Mouse (Mus musculus): ENCODE results near the gene Pvalb.

The Pvalb gene

DNA sequence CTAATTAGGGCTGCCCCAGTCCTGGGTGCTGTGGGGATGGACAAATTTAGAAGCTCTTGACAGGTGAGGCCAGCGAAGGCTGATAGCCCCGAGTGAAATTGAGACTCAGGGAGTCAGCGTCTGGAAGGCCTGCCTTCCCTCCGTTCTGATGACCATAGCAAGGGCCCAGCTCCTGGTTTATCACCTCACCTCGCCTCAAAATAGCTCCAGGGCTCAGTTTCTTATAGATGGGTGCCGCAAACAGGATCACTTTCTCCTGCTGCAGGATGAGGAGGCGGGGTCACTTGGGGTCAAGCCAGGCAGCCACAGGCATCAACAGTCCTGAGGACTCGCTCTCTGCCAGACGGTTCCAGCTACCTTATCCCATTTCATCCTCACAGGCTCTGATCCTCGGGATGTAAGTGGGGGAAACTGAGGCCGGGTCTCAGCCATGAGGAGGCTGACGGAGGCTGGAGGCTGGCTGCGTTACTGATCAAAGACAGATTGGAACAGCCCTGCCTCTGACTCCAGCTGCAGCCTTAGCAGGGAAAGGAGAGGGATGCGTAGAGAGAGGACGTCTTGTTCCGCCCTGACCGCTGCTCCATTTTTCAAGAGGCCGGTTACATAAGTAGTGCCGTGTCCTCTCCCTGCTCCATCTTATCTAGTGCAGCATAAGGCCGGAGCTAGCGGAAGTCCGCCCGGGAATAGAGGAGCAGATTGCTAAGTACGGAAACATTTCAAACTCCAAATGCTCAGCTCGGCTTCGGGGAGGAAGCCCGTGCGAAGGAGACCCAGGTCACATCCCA lies 10.9 kb downstream of the Pvalb start:
- DNase-seq (ENCODE audit: low spot score), result no peak

DNA sequence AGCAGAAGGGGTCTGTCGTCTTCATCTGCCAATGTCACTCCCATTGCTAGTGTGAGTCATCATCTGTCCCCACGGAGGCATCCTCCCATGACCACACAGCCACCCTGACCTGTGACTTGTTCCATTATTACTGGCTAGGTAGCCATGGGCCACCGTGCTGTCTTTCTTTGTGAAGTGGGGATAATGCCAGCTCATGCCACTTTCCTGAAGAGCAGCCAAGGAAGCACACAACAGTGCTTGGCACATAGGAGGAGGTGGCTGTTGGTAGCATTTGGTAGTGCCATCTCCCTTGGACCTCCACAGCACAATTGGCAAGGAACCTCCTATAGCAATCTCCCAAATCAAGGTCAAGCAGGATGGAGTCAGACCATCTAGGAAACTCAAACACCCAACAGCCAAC lies 11.9 kb downstream of the Pvalb start:
- no peak for DNase-seq (ENCODE audit: low spot score)

DNA sequence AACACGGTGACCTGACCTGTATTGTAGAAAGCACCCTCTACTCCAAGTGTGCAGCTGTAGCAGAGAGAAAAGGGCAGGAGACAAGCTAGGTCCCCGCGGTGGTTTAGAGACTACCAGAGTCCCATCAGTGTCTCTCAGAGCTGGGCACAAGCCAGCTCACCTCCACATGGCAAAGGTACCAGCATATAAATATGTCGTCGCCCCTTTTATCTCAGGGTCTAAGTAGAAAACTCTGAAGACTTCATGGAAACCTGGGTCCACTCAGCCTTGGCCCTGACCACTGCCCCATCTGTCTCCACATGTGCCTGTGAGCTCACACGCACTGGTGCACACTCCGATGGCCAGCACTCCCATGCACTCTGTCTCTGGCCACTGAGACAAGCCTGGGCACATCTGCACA lies 16.6 kb downstream of the Pvalb start:
- DNase-seq (ENCODE audit: low spot score), result no peak

DNA sequence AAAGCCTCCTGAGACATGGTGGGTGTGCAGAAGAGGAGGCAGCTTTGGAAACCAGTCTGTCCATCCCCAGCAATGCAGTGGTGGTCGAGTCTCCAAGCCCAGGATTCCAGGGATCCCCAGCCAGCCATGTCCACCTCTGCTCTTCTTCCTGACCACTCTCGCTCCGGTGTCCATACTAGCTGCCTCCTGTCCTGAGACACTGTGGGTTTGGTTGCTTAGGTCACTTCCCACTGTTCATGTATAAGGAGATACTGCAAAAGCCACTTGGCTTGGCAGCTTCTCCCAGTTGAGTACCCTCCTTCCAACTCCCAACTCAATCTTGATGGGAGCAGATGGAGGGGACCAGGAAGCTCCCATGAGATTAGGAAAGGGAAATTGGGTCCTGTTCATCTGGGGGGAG lies 17.7 kb downstream of the Pvalb start:
- DNase-seq (ENCODE audit: low spot score), result no peak

DNA sequence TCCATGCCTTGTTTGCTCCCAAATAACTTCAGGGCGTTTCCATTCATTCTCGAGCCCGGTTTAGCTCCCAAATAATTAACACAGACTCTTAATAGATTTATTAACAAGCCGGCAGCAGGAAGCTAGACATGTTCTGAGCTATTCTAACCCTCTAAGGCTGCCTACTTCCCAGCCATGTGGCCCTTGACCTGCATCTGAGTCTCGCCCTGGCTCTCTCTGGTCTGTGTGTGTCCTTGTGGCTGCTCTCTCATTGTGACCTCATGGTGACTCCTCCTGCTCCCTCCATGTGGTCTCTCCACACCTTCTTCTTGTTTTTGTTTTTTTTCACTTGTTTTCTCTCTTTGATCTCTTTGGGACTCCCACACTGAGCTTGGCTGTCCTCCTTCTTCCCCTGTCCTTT lies 19.3 kb downstream of the Pvalb start:
- DNase-seq (ENCODE audit: low spot score), result no peak

DNA sequence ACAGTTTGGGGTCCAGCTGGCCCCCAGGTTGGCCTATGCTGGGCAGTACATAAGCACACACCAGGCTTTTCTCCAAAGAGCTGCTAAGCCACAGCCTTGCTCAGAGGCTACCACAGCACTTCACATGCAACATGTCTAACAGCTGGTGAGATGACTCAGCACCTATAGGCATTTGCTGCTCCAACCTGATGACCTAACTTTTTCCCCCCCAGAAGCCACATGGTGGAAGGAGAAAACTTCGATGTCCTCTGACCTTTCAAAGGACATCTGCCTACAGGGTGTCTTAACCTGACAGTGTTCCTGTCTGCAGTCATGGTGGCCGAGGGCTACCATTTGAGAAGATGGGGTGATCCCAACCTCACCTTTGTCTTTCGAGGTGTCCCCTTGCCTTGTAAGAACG lies 20.6 kb downstream of the Pvalb start:
- no peak for DNase-seq (ENCODE audit: low spot score)

DNA sequence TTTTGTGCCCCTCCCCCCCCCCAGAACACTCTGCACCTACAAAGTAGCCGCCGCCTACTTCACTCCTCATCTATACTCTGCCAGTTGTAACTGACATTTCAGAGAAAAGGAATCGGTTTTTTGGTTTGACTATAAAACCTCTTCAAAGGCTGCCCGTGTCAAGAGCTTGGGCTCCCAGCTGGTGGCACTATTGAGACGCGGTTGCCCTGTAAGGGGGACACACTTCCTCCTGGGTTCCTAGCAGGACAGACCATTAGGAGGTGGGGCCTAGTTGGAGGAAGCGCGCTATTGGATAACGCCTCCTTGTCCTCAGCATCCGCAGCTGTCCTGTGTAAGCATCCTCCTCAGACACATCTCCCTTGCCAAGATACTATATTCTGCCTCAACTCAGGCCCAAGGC lies 21.3 kb downstream of the Pvalb start:
- peak; percentile 57 for DNase-seq (ENCODE audit: low spot score)

DNA sequence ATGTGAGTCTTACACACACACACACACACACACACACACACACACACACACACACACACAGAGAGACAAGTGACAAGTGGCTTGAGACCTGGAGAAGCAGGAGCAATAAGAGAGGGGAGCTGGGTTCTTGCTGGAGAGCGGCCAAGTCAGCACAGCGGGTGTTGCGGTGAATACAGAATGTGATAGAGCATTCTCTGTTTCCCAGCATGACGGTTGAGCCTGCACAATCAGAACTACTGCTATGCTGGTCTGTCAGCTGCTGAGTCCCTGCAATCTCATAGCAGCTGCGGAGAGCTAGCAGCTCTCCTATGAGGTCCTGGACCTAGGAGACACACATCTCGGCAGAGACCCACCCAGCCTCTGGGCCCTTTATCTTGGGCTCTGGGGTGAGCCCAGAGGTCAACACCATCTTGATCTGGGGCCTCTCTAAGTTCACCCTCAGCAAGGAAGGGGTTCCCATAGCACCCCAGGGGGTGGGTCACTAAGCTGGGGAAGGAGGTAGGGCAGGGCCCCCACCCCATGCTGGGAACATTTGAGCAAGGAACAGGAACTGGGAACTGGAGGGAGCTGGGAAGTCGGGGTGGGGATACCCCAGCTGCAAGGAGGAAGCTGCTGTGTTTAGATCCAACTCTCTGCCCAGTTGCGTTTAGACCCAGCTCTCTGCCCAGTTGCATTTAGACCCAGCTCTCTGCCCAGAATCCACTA lies 24.3 kb downstream of the Pvalb start:
- peak; percentile 67 for DNase-seq (ENCODE audit: low spot score)

DNA sequence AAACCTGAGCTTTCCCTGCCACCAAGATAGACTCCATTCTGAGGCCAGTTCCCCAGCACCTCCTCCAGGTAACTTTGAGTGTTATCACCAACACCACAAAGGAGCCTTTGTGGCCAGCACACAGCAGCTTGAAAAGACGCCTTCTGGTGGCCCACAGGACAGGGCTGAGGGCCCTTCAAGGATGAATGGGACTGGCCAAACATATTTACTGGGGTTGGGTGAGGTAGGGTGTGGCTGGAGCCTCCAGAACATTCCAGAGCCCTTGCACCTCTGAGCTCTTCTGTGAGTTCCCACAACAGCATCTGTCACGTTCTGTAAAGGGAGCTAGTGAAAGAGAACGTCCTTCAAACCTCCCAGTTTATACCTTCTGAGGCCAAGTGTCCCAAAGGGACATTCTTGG lies 26.4 kb downstream of the Pvalb start:
- DNase-seq (ENCODE audit: low spot score), result no peak

DNA sequence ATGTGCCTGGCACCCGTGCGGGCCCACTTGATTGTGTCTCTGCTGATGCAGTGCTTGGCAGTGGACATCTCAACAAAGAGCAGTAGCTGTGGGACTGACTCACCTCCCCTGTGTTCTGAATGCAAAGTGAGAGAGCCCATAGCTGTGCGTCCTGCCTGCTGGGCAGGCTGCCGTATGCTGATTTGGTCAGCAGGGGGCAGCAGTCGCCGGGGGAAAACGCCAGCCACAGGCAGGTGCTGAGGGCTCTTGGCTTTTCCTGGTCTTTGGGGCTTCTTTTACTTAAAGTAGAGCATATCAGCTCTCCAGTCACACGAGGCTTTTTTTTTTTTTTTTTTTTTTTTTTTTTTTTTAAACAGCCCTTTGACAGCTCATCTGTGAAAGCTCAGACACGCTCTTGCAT lies 27.8 kb downstream of the Pvalb start:
- DNase-seq (ENCODE audit: low spot score), result peak; percentile 84

DNA sequence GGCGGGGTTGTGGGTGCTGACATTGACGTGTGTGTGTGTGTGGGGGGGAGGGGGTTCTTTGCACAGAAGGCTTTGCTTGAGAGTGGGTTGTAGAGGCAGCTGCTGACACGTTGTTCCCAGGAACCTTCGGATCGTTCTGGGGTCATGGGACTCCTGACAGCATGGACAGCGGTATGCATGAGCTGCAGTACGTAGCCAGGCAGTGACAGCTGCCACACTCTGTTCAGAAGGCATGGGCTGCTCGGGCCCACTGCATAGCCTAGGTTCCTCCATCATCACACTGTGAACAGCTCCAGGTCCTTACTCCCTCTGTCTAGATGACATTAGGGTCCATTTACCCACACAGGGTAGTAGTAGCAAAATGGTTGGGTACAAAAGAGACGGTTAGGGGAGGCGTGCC lies 28.9 kb downstream of the Pvalb start:
- no peak for DNase-seq (ENCODE audit: low spot score)

DNA sequence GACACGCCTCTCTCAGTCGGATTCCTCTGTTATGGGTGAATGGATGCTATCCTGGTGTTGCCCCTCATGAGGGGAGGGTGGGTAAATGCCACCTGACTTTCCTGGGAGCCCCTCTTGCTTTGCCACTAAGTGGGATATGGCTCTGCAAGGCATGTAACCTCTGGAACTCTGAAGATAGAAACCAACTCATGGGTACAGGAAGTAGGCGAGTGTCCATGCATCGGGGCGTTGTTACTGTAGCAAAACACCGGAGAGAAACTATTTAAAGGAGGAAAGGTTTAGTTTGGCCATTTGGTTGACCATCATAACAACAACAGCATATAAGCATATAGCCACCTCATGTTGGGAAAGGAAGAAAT lies 31.3 kb downstream of the Pvalb start:
- DNase-seq (ENCODE audit: low spot score), result no peak

DNA sequence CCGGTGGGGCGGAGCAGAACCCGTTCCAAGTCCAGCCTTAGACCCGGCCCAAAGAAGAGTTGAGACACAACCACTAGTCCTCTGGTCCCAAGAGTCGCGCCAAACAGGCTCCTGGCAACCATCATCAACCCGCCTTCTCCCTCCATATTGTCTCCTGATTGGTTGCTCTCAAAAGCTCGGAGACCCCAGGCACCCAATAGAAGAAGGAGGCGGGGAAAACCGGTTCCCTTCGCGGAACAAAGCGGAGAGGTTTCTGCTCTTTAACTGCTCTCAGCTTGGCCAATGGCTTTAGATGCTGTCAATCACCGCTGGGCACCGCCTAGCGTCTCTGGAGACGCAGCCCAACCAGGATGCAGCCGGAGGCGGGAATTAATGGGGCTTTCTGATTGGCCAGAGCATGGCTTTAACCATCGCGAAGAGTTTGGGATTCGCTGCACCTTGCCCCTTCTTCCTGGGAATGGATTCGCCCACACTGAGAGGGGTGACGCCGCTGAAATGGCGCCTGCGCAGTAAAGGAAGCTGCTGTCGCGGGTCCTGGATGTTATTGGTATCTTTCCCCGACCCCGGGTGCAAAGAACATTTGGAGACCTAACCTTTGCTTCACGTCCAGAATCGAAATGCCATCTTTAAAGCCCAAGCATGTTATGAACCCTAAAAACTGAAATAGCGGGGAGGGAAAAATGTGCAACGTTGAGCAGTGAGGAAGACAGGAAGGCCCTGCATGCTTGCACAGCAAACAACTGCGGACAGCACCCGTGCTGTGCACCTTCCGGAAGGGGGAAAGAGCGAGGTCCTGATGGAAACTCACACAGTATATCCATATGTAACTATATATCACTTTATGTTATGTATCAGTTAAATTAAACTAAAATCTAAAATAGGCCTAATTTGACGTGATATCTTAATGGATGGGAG lies 32.0 kb downstream of the Pvalb start, which contains the start of gene Ift27:
Gene Ift27 (minus strand): TSS at position 136 of the 915 bp plus-strand sequence.
- peak; percentile 99 for DNase-seq (ENCODE audit: low spot score)

DNA sequence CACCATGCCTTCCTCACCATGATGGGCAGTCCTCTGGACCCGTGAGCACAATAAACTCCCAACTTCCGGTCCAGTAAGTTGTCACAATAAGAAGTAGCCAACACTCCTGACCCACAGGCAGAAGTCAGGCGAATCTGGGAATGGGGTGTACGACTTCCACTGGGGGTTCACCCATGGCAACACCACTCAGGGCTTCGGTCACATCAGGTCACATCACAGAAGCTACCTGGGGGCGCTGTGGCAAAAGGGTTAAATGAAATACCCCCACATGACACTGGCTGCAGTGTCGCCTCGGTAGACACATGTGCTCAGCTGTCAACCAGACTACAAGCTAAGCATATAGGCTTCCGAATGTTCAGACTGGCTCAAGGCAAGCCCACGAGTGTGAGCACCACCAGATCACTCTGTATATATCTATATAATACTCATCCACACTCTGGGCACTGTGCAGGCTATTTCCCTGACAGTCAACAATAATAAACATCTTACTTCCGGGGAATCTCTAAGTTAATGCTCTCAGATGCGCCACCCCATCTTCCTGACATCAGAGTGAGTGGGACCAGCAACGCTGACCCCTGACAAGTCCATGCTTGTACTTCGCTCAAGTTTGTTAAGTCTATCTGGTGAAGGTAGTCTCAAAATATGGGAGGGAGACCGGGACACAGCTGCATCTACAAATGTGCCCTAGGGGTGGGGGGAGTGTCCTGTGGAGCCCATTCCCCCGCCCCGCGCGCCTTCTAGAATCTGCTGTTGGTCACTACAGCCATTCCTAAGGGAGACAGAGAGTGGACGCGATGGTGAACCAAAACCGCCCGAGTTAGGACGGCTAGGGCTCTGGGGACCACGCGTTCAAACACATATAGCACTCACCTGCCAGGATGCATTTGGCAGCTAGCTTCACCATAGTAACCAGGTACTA lies 33.0 kb downstream of the Pvalb start:
- no peak for DNase-seq (ENCODE audit: low spot score)

DNA sequence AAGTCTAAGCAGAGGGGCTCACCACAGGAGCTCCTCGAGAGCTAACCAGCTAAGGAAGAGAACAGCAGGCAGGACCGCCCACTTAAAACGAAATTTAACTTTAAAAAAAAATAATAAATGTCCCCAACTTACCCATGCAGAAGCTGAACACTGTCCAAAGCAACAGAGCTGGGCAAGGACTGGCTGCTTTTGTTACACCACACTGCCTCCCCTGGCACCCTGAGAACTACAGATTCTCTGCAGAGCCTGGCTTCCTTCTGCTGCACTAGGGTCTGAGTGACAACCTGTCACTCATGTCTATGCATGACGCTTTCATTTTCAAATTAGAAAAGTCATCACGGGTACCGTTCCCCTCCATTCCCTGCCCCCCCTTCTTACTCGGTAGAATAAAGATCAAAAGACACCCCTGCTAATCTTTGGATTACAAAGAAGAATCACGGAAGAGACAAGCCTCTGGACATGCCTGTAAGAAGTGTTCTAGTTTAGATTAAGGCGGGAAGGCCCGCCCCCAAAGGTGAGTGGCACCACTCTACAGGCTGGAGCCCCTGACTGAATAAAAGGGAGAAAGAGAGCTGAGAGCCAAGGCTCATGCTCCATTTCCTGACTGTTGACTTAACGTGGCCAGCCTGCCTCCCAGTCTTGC lies 33.8 kb downstream of the Pvalb start:
- no peak for DNase-seq (ENCODE audit: low spot score)

DNA sequence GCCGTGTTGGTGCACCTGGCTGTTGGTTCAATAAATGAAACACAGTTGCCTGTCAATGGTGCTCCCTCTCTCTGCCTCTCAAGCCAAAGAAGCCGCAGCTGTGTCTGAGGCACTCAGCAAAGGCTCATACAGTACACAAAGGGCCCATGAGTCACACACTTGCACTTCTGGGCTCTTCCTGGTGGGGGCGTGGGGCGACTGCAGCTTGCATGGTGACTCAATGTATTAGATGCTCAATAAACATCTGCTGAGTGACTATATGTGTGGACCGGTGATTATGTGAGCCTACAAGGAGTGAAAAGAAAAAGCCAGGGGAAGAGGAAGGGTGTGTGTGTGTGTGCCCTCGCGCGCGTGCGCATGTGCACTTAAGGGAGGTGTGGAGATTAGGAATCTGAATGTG lies 34.5 kb downstream of the Pvalb start:
- DNase-seq (ENCODE audit: low spot score), result no peak

DNA sequence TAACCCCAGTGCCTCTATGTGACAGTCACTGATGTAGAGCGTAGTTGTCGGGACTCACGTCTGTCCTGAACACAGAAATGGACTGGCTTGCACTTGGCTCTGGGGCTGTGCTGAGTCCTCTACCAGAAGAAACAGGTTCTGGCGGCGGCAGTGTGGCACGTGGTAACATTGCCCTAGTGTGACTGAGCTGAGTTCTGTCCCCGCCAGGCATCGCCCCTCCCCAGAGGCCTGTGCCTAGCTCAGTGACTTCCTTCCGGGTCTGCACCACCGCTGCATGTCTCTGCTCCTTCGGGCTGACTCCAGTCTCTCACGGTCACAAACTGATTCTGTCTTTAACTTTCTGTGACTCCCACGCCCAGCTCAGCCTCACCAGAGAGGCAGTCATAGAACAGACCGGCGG lies 35.5 kb downstream of the Pvalb start:
- no peak for DNase-seq (ENCODE audit: low spot score)

DNA sequence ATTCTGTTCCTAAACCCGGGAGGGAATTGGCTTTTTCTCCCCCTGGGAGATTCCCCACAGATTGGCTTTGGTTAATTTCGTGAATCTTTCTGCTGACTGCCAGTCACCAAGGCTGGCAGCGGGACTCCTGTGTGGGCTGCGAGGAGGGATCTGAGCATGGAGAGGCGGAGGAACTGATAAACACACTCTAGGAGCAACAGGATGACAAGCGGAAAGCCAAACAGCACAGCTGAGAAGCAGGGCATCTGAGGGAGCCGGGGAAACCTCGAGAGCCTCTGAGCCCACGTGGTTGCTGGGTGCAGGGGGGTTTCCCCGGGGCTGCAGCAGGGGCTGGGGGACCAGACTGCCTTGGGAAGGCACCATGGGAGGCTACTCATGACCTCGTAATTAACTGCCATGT lies 36.6 kb downstream of the Pvalb start:
- DNase-seq (ENCODE audit: low spot score), result no peak

DNA sequence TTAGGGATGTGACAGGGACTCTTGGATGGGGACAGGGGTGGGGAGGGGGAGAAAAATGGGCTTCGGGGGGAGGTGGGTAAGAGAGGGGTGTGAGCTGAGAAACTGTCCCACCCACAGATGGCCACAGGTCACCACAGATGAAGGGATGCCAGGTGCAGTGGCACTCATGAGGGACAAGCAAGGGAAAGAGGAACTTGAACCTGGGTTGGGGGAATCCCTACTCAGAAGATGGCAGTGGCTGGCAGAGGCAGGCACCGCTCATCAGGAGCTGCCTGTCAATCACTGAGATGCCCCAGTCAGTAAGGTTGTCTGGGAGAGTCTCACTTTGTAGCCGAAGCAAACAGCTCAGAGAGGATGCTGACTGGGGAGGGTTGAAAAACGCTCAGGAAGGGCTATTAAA lies 40.9 kb downstream of the Pvalb start:
- no peak for DNase-seq (ENCODE audit: low spot score)

DNA sequence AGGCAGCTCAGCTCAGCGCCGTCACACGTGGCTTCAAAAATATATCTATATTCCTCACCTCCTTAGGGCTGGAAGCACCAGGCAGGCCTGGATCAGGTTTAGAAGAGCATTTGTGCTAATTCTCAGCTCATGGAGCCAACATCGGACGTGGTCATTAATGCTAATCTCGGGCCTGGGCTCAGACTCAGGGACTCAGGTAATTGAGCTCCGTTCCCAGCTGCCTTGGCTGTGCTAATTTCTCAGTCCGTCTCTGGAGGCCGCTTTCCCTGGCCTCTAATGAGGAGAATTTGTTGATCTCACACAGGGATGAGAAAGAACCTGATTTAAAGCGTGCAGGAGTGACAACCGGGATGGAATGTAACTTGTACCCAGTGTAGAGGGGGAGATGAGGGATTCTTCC lies 41.7 kb downstream of the Pvalb start:
- no peak for DNase-seq (ENCODE audit: low spot score)

DNA sequence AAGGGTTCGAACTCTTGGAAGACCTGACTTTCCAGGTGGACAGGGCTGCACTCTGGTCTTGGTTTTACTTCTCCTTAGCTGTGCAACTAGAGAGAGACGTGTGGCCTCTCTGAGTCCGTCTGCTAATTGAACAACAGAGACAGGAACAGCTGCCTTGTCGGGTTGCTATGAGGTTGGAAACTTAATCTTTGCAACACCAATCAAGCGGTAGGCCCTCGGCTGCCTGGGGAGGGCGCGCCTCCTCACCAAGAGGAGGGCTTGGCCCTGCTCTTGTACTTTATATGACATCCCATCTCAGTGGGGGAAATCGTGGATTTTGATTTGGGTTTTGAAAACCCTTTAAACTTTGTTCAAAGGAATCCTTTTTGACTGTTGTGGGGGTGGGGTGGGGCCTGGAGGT lies 44.3 kb downstream of the Pvalb start:
- DNase-seq (ENCODE audit: low spot score), result no peak
